Mouse (Mus musculus) cerebellum, postnatal 10 days (tissue): ENCODE results near the gene Canx.

ENCODE experiments used
- DNase-seq, 2 experiments: peaks; one replicate each; pipeline ENCODE4 v3.0.0; 2021; ENCODE audit warnings: mixed read lengths in 2 of 2

The Canx gene

DNA sequence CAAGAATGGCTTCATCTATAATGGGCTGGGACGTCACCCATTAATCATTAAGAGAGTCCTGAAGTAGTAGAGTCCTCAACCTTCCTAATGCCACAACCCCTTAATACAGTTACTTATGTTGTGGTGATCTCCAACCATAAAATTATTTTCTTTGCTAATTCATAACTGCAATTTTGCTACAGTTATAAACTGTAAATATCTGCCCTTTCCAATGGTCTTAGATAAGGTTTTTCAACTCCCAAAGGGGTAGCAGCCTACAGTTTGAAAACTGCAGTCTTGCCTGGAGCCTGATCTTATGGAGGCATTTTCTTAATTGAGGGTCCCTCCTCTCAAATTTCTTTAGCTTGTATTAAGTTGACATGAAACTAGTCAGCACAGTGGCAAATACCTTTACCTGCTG lies 3.9 kb upstream of the Canx start:
- no peak for DNase-seq

DNA sequence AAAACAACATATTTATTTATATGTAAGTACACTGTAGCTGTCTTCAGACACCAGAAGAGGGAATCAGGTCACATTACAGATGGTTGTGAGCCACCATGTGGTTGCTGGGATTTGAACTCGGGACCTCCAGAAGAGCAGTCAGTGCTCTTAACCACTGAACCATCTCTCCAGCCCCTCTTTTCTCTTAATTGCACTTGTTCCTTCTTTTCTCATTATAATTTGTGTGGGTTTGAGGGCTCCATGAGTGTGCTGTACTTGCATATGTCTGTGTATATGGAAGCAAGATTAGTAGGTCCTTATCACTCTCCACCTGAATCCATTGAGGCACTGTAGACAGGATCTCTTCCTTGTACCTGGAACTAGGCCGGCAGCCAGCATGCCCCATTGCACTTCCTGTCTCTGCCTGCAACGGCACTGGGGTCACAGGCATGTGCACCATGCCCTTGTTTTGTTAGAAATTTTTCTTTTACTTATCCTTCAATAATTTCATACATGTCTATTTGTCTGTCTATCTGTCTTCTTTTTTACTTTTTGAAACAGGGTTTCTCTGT lies 2.7 kb upstream of the Canx start:
- peak in 1 of 2 experiments; percentile 5 for DNase-seq

DNA sequence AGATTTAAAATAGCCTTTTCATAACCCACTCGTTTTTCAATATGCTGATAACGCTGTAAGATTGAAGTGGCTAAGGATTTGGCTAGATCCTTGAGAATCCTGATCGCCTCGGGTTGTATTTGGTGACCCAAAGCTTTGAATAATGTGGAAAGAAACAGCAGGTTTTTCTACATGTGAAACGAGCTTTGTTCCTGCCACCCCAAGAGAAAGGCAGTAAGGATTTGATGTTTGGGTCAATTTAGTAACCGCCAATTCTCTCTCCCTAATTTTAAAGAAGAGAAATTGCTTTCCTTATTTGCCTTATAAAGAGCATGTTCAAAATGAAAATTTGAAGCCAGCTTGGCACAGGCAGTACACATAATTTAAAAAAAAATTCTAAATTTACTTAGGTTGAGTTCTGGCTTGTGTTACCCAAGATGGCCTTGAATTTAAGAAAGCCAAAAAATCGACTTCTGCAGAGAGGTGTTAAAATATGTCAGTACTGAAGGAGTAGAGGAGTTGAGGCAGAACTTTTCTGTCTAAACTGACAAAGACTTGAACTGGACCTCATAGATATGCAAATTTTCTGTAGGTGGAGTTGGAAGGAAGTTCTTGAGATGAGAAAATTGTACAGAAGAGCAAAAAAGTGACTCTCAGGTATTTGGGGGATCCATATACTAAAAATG lies 961 bp upstream of the Canx start:
- DNase-seq = peak; percentile 6 to 13

DNA sequence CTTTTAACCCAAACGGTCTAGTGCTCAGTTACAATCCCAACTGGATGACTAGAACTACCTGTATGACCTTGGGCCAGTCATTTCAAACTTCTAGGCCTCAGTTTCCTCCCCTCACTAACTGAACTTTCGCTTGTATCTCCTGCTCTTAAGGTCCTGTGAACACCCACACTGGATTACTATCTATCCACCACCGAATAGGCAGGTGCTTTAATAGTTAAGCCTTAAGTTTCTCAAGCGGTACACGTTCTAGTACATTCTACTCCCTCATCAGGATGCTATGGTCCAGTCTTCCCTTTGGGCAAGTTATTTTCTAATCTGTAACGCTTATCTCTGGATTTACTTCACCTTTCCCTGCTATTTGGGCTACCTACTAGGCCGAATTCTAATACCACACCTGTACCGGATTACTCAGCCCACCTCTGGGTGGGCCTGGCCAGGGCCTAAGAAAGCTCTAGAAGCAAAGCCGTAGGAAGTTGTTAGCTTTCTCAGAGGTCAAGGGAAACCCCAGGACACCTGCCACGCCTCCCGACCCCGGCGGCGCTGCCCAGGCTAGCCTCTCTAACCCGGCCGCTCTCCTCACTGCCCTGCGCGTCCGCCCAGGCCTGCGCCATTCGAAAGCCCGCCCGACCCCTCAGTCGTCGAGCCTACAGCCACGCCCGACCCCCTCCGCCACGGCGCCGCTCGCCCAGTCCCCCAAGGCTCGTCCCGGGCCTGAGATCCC lies 562 bp downstream of the Canx start:
- no peak for DNase-seq

DNA sequence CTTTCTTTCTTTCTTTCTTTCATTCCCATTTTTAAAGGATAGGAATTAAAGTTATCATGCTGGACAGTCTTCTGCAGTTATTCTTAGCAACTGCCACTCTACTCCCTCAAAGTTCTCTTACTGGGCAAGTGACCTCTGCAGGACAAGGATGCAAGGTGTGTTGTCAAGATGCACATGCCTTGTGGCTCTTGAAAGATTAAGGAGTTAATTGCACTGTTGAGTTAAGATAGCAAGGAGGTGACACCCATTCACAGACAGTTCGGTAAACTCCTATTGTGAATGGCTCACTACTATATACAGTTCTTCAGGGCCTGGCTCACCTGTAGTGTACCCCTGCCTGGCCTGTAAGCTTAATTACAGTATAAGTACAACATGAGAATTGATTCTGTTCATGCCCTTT lies 1.6 kb downstream of the Canx start:
- DNase-seq = no peak

DNA sequence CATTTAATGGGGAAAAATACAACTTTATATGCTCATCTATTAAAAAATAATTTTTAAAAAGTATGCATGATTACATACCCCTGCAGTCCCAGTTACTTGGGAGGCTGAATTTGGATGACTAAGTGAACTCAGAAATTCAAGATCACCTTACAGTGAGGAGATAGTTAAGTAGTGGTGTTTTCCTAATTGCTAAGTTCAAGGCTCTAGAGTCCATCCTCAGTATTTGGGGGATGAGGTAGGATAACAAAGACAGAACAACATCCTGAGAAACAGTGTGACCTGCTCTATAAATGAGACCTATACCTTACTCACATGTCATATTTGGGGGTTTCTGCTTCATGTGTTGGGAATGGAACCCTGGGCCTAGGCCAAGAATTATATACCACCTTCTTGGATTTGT lies 3.1 kb downstream of the Canx start:
- DNase-seq = no peak

DNA sequence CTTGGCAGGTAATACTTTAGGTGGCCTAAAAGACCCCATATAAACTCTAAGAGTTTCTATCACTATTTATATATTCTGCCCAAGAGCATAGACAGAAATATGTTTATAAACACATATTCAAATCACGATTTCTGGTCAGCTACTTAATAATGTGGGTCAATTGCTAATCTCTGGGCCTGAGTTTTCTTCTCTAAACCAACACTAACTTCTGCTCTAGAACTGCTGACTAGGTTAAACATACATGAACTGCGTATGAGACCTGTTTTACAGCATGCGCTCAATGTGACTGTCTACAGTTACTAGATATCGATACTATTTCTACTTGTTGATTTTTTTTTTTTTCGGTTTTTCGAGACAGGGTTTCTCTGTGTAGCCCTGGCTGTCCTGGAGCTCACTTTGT lies 4.2 kb downstream of the Canx start:
- no peak for DNase-seq

DNA sequence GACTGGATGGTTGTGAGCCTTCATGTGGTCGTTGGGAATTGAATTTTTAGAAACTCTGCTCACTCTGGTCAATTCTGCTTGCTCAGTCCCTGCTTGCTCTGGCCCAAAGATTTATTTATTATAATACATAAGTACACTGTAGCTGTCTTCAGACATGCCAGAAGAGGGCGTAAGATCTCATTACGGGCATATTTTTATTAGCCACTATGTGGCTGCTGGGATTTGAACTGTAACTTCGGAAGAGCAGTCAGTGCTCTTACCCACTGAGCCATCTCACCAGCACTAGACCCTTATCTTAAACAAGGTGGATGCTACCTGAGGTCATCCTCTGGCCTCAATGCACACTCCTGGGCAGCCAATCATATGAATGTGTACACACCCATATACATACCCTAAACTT lies 6.1 kb downstream of the Canx start:
- DNase-seq = peak in 1 of 2 experiments; percentile 14

DNA sequence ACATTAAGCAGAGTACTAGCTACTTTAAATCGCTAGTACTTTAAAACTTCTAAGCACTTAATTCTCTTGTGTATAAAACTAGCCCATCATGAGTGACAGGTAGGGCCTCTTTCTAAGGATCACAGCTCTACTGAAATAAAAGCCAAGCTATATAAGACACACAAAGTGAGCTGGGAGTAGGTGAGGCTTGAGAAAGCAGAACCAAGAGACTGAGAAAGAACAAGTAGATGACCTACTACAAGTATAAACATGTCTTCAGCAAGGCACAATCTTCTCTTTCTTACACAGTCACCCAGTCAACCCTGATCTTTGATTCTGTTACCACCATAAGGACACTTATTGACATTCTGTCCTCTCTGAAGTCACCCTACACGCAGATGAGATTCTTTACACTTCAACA lies 12.7 kb downstream of the Canx start:
- DNase-seq = no peak

DNA sequence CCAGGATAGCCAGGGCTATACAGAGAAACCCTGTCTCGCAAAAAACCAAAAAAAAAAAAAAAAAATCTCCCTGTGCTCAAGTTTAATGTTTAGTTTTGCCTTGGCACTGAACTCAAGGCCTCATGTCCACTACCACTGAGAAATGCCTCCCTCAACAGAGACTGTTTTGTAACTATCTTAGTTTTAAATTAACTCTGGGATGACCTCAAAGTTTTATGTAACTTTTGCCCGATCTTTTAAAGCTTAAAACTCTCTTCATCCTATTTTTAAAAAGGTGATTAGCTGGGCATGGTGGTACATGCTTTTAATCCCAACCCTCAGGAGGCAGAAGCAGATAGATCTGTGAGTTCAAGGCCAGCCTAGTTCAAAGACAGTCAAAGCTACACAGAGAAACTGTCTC lies 22.1 kb downstream of the Canx start:
- no peak for DNase-seq

DNA sequence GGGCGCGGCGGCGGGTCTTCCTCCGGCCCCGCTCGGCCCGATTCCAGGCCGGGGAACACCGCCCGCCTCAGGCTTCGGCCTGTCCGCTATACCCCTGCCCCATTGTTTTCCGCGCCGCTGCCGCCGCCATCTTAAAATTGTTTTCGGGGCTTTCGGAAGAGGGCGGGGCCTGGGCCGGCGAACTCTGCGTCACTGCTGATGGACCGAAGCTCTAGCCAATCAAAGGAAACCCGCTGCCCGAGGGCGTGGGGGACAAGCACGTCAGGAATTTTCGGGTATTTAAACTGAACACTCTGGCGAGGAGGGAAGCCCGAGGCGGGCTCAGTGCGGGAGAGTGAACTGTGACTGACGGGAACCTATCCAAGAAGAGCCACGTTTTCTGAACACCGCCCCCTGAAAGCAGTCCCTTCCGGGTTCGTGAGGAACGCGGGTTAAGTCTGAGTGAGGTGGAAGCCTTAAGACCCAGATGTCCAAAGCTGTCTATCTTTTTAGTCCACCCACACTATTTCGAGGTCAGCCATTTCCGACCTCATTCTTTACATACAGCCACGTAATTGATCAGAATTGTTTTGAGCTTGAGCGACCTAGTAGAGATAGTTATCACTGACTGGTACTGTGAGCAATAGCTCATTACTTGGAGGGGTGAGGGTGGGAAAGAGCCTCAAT lies 33.1 kb downstream of the Canx start, which contains the start of gene Maml1:
Gene Maml1, minus strand, starts transcription at position 122 of the 666 bp plus-strand sequence.
- DNase-seq = peak; percentile 98

DNA sequence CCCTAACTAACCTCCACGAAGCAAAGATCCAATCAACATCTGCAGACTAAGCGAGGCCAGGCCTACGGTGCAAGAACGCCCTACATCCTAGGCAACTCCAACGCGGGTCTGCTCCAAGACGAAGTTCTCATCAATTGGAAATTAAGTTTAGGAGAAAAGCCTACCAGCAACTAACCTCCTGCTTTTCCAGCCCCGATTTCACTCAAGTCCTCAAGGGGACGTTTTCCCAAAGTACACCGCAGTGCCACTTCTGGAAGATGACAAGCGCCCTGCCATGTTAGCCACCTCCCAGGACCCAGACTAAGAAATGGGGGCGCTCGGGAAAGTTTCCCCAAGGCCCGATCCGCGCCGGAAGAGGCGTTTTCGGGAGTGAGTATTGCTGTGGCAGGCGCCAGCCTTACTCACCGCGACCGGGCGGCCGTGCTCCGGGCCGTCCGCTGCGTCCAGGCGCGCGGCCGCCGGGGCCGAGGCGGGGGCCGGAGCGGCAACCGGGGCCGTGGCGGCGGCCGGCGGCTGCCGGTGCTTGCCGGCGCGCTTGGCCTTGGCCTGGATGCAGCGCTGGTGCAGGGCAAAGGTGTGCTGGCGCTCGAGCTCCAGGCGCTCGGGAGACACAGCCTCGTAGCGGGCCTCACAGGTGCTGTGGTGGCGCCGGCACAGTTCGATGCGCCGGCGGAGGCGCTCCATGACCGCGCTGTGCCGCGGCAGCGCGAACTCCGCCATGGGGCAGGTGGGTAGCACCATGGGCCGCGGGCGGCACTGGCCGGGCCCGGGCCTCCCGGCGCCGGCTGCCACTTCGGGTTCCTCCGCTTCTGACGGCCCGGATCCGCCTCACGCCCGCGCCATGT lies 33.9 kb downstream of the Canx start:
- DNase-seq = peak in 1 of 2 experiments; percentile 64

DNA sequence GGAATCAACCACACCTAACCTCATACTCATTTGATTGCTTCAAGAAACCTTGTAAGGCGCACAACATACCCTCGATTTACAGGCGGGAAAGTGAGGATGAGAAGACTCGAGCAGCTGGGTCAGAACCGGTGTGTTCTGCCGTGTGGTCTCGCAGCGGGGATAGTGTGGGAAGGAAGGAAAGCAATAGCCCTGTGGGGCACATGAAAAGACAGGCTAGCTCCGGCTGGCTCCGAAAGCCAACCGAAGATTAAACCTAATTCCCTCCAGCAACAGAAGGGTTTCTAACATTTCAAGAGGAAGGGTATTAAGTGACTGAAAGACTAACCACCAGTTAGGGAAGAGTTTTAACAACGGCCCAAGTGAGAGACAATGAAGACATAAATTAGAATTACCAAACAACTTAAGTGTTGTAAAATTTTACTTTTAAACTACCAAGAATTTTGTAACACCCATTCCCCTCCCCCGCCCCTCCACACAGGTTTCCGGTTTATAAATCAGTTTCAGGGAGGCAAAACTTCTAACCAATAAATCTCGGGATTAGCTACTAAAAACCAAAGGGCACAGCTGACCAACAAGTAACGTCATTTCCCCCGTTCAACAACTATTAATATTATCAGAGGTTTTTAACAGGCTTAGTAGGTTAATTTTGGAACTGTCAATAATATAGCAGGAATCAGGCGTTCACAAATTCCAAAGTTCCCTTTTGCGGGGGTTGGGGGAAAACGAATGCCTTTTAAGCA lies 34.8 kb downstream of the Canx start:
- peak in 1 of 2 experiments; percentile 26 for DNase-seq

DNA sequence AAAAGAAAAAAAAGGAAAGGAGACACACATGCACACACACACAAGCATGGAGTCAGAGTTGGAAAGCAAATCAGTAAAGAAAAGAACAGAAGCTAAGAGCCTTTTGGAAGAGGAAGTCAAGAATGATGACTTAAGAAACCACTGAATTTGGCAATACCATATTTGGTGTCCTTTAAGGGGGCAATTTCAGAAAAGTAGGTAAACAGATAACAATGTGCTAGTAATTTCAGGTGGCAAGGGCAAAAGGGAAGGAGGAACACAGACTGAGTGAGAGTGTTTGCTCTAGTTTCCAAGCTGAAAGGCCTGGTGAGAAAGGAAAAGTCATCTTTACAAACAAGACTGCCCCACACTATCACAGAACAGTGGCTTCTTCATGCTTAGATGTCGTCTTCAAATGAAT lies 39.0 kb downstream of the Canx start:
- no peak for DNase-seq

DNA sequence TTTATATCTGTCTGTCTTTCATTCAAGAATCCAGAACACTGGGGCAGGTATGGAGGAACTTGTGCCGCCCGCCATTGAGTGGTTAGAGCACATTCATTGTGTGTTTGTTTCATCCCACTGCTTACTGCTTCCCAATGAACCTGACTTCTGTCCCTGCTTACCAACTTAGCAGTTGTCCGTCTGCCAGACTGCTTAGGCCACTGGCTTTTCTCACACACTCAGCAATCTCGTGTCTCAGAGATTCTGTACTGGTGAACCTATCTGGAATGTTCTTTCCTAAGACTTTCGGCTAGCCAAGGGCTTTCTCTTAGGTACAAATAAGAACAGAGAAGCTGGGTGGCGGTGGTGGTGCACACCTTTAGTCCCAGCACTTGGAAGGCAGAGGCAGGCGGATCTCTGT lies 39.8 kb downstream of the Canx start:
- no peak for DNase-seq

DNA sequence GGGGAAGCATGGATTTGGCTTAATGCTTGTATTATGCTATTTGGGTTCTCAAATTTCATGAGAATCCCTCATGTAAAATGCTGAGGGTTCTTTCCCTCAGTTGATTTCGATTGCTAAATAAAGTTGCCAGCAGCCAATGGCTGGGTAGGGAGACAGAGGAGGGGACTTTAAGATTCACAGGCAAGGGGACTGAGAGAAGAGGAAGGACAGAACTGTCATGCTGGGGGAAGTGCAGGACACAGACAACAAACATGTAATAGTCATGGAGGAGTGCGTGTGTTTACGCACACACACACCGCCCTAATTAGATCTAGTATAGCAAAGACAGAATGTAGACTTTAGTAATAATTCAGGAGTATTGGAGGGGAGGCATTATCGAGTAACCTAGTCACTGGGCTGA lies 40.2 kb downstream of the Canx start:
- no peak for DNase-seq

DNA sequence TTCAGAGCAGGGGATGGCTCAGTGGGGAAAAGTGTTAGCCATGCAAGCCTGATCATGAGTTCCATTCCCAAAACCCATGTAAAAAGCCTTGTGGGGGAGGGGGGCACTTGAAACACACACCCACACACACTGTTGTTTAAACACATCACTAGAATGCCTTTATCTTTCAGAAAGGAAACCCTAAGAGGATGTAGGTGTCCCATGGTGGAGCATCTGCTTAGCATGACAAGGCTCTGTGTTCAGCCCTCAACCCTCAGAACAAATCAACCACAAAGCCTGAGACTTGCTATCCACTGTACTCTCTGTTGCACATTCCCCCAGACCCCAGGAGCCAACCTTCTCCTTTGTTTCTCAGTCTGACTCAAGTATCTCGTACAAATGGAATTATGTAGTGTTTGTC lies 45.4 kb downstream of the Canx start:
- DNase-seq = no peak

DNA sequence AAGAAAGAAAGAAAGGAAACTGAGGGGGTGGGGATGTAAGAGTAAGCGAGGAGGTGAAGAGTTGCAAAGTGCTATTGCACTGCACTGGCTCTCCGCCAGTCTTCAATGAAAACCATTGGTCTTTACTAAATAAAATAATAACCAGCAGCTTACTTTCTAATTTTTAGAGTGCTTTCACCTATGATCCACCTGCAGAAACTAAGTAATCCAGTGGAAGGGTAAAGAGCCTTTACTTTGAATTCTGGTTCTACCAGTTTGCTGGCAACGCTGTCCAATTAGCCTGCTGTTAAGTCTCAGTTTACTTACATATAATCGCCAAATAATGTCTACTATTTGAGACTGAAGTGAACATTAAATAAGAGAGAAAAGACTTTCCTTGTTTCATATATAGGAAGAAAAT lies 46.5 kb downstream of the Canx start:
- DNase-seq = no peak

DNA sequence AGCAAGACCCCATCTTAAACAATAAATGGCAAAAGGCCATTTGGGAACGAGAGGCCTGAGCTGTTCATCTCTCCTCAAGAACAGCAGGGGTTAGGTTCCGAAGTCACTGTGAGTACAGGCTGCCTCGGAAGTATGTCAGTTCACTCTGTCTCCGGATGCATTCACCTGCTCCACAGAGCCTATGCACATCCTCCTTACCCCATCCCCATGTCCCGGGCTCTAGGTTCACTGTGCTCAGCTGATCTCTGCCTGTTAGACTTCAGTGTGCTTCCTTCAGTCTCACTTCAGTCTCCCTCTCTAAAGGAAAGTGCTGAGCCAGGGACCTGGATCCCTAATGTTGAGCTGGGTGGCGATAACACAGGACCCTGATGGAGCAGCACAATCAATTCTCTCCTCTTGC lies 47.8 kb downstream of the Canx start:
- DNase-seq = no peak

DNA sequence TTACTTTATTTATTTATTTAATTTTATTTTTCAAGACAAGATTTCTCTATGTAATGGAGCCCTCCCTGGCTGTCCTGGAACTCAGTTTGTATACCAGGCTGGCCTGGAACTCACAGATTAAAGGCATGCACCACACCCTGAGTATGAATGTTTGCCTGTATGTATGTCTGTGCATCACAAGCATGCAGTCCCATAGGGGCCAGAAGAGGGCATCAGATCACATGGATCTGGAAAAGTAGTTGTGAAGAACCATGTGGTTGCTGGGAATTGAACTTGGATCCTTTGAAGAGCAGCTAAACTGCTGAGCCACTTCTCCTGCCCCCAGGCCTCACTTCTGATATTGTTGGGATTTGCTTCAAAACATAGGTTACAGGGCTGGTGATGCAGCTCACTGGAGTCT lies 48.4 kb downstream of the Canx start:
- DNase-seq = no peak

DNA sequence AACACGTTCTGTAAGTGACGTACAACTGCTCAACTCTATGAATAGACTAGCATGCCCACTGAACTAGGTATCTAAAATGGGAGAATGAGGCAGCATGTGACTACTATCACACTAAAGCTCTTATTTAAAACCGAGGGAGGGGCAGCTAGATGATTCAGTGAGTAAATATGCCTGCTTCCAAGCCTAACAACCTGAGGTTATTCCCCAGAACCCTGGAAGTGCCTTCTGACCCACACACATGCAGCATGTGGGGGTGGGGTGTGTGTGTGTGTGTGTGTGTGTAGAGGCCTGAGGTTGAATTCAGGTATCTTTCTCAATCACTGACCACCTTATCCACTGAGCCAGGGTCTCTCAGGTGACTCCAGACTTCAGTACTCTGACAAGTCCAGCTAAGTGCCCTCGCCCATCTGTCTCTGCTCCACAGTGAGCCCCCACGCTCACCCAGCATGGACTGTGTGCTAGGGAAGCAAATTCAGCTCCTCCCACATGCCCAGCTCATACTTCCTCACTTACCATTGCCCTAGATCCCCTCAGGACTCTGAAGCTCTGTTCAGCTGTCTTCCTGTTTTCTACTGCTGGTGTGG lies 49.8 kb downstream of the Canx start:
- DNase-seq = no peak

DNA sequence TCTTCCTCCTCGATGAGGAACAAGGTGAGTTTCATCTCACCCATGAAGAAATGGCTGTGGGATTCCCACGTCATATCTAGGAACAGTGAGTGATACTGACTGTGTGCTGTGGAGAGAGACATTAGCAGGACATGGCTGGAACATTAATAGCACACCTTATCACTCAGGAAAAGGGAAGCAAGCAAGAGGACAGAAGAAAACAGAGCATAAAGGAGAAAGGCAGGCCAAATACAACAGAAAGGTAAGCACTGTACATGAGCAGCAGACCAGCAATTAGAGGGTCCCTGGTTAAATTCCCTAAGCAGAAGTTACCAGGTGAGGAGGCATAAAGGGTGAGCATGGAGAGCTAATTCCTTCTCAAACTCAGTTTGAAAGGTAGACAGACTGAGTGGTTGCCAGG lies 50.4 kb downstream of the Canx start:
- no peak for DNase-seq
